Mouse (Mus musculus) bone marrow macrophage, adult 2 months (primary cell): ENCODE results near the gene Inpp4a. TPM values are rescaled to one million over a fixed set of nuclear protein-coding genes. Genes with fewer than 3 reads are reported as not detected.

ENCODE experiments used
- H3K27ac ChIP-seq: 2 replicates; pipeline ENCODE4 v1.5.1; 2012; ENCODE audit warnings: low read depth, low read length; ENCODE audit not compliant: insufficient read depth
- H3K4me1 ChIP-seq: 2 replicates; pipeline ENCODE4 v1.6.1; 2012; ENCODE audit warnings: low read length; ENCODE audit not compliant: control insufficient read depth, insufficient read depth
- H3K4me3 ChIP-seq: 2 replicates; pipeline ENCODE4 v1.5.1; 2012; ENCODE audit warnings: mild to moderate bottlenecking, low read length, moderate library complexity; ENCODE audit not compliant: insufficient read depth
- CTCF ChIP-seq: IDR thresholded peaks from 2 replicates; pipeline ENCODE4 v1.5.1; 2012; ENCODE audit warnings: low read depth, mild to moderate bottlenecking, low read length, moderate library complexity
- POLR2A ChIP-seq: IDR thresholded peaks from 2 replicates; pipeline ENCODE4 v1.6.1; 2012; ENCODE audit warnings: mild to moderate bottlenecking, low read depth, low read length, borderline replicate concordance
- polyA plus RNA-seq: library from polyadenylated mRNA; stranded (reverse); fragments of >200 nt; gene quantifications from 2 replicates; pipeline ENCODE4 v1.2.4, GENCODE M21; 2012; ENCODE audit not compliant: missing spikeins, insufficient read depth, insufficient read length

The Inpp4a gene
- polyA plus RNA-seq, 1 experiment: 40.7 TPM

DNA sequence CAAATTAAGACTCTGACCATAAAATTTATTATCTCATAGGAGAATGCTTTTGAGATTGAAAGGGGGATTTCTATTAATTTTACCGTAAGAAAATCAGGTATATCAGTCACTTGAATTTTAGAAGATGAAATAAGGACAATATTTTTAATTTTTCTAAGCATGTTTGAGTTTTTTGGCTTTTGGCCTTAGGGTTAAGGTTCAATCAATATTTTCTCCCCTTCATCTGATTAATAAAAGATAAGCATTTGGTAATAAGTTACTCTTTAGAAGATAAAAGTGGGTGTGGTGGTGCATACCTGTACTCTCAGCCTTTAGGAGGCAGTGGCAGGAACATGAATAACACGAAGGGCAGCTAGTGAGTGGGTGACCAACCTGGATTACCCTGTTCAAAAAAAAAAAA, 761 bp upstream of the Inpp4a start:
- TF ChIP-seq POLR2A (no peak), CTCF (no peak)
- Histone ChIP-seq H3K27ac (no peak overlapping the region), H3K4me3 (no peak overlapping the region), H3K4me1 (peaks cover 21% of the 10 kb centered on the region)

DNA sequence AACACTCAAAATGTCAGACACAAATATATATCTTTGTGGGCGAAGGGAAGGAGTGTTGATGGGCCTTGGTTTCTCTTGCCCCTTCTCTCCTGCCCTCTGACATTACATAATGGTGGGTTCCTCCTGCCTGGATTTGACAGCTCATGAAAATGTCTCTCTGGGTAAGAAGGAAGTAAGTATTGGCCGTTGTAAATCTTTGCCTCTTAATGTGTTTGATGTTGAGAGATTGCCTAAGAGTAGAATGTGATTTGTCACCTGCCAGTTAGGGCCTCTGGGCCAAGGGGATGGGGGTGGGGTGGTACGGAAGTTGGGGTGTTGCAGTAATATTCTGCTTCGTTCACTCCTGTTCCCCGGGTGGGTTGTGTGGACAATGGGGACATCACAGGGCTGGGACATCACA, 985 bp downstream of the Inpp4a start:
- TF ChIP-seq POLR2A (no peak), CTCF (no peak)
- Histone ChIP-seq H3K4me1 (peaks cover 23% of the 10 kb centered on the region), H3K4me3 (peak overlapping the region; percentile 73), H3K27ac (peak overlapping the region; percentile 68)

GRCm38 (mm10) chr1:37302801-37303200, 3.1 kb downstream of the Inpp4a start:
- peaks cover 34% of the 10 kb centered on the region for H3K4me1 ChIP-seq
- TF ChIP-seq CTCF: no peak
- TF ChIP-seq POLR2A: no peak
- no peak overlapping the region for H3K27ac ChIP-seq
- H3K4me3 ChIP-seq: no peak overlapping the region

- TF ChIP-seq POLR2A (no peak), CTCF (no peak)
- Histone ChIP-seq H3K4me3 (no peak overlapping the region), H3K4me1 (peaks cover 53% of the 10 kb centered on the region), H3K27ac (no peak overlapping the region)
These were observed 6.1 kb downstream of the Inpp4a start for GRCm38 (mm10) chr1:37305691-37306287.

DNA sequence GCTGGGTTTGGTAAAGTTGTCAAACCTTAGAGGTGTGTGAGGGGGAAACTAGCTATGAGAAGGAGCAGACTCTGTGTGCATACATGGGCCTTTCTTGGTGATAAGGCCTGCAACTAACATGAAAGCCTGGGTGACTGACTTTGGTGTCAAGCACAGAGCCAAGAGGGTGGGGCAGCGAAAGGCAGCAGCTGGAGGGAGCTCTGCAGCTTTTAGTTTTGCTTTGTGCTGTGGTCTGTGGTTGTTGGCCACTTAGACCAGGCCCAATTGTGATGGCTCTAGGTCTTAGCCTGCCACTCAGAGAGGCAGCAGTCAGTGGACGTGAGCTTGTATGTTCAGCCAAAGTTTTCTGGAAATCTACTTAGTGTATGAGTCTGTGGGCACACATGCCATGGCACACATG, 7.9 kb downstream of the Inpp4a start:
- Histone ChIP-seq H3K4me1 (peaks cover 40% of the 10 kb centered on the region), H3K4me3 (no peak overlapping the region), H3K27ac (peak overlapping the region; percentile 53)
- no peak for TF ChIP-seq CTCF
- no peak for TF ChIP-seq POLR2A

DNA sequence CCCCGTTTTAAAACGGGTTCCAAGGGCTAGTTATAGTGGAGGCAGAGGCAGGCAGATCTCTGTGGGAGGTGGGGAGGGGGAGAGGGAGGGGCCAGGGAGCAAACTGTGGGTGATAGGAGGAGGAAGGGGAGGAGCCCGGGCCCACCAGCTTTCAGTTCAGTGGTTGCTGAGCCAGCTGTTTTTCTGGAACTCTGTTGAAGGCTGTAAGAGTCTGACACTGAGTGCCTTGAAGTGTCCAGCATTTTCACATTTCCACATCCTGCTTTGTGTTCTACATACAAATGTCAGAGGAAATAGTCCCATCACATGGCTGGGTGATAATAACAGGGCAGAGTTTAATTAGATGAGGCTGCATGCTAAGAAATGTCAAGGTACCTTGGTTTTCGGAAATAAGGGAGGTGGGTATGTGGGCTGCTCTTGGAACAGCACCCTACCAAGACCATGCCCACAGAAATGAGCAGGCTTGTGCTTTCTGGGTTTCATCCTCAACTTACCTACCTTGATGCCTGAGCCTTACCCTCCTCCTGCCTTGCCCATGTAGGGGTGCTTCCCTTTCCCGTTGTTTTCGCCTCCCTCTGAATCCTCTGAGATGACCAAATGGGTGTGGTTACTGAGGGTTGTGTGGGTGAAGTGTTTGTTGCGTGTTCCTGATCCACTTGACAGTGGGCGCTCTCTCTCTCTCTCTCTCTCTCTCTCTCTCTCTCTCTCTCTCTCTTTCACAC, 8.5 kb downstream of the Inpp4a start:
- TF ChIP-seq POLR2A (no peak), CTCF (no peak)
- peaks cover 40% of the 10 kb centered on the region for H3K4me1 ChIP-seq
- peak overlapping the region; percentile 10 for H3K4me3 ChIP-seq
- peak overlapping the region; percentile 53 for H3K27ac ChIP-seq

DNA sequence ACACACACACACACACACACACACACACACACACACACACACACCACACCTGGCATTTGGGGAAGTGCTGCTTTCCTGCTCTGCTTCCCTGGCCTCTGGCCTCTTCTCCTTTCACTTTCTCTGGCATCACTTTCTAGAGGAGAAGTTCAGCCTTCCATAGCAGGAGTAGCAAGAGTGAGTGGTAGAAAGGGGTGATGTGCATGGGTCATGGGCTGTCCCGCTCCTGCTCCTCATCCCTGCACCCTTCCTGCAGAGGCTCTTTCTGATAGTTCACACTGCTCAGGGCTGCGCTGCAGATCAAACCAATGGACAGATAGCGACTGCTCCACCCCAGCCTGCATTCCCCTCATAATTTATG, 9.1 kb downstream of the Inpp4a start:
- TF ChIP-seq CTCF: no peak
- no peak for TF ChIP-seq POLR2A
- H3K4me3 ChIP-seq: peak overlapping the region; percentile 10; the same call in 1 of the 2 replicates
- H3K4me1 ChIP-seq: peaks cover 40% of the 10 kb centered on the region
- H3K27ac ChIP-seq: peak overlapping the region; percentile 47

DNA sequence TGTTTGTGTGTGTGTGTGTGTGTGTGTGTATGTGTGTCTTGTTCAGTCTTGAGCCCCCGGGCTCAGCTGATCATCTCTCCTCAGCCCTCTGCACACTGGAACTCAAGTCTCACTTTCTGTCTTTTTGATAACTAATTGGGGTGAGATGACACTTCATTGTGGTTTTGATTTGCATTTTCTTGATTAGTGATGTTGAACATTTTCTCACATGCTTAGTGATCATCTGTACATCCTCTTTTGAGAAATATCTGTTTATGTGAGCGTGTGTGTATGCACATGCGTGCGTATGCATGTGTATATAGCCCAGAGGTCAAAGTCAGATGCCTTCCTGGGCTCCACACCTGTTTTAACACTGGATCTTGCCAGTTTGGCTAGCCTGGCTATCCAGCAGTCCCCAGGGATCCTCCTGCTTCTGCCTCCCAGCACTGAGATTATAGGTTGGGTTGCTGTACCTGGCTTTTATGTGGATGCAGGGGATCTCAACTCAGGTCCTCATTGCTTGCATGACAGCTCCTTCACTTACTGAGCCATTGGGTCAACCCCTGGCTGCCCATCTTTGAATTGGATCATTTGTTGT, 10.4 kb downstream of the Inpp4a start:
- H3K4me1 ChIP-seq: peaks cover 51% of the 10 kb centered on the region
- H3K27ac ChIP-seq: no peak overlapping the region
- no peak overlapping the region for H3K4me3 ChIP-seq
- TF ChIP-seq POLR2A (no peak), CTCF (no peak)

DNA sequence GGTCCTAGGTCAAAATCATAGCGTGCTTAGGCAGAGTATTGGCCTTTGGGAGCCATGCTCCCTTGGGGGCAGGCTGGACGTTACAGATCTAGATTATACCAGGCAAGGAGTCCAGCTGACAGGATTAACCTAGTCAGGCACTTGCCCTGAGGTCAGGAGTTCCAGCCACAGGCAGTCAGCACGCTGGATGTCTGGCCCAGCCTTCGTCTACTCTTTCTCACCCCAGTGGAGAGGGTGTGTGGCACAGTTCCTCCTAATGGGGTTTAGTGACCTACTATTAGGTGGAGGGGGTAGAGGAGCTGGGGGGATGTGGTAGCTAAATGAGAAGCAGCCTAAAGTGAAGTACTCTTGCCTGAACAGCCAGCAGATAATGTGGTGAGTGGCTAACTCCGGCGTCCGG, 14.7 kb downstream of the Inpp4a start:
- H3K4me3 ChIP-seq: no peak overlapping the region
- TF ChIP-seq POLR2A (no peak), CTCF (no peak)
- peak overlapping the region; percentile 39; the same call in 1 of the 2 replicates for H3K27ac ChIP-seq
- H3K4me1 ChIP-seq: peaks cover 57% of the 10 kb centered on the region

GRCm38 (mm10) chr1:37317644-37318285, 18.1 kb downstream of the Inpp4a start:
- H3K27ac ChIP-seq: peak overlapping the region; percentile 70
- peaks cover 56% of the 10 kb centered on the region for H3K4me1 ChIP-seq
- TF ChIP-seq POLR2A: no peak
- TF ChIP-seq CTCF: no peak
- no peak overlapping the region for H3K4me3 ChIP-seq
